Mouse (Mus musculus) cerebellum, adult 11 months (tissue): ENCODE measurements at regions not wholly inside any gene's neighbourhood (a gene's known extent, or its start where the extent isn't known, plus 50 kb on each side); places are given as distances from the start of the nearest gene placed in this dataset.

Experiments used
- DNase-seq: peaks from one replicate; pipeline ENCODE4 v3.0.0; 2022

DNA sequence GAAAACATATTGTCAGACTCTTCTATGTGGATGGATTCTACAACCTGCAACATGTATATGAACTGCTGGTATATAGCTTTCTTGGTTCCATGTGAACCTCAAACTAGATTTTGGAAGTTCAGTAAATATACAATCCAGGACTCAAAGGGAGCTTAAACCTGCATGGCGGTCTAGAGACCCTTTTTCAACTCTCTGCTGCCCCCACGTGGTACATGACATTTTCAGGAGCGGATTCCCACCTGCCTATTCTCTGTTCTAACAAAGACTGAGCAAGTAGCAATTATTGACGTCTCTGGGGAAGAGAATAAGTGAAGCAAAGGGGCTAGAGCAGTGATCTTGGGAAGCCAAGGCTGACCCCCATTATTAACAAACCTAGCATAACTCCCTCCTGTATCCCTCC, 127.1 kb upstream of the Snx19 start:
- peak; percentile 66 for DNase-seq

DNA sequence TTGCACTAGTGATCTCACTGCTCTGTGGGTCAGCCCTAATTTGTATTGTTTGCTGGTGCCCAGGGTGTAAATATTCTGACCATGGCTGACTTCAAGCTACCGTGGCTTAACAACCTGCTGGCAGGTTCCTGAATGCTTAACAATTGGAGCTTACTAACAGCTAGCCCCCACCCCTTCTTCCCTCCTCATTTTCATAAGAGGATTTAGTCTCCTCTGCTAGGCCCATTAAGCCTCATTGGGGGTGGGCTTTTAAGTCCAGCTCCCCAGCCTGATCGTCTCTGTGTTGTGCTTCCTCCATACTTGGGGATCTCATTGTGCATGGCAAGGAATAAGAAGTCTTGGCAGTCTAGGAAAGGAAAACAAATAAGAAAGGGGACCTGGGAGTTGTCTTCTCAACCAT, 118.6 kb upstream of the Snx19 start:
- no peak for DNase-seq

DNA sequence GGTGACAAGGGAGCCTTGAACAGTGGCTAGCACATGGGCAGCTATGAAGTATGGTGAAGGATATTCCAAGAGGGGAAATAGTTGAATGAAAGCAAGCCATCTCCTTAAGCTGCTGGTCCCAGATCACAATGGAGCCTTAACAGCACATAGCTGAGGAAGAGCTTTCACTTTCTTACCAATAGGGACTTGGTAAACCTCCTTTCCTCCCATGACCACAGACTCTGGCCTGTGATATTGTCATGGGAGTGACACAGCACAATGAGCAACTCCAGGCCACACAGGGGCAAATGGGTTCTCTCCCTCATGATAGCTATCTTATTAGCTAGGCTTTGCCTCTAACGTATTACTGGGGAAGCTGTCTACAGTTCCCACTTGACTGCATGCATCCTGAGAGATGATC, 113.5 kb upstream of the Snx19 start:
- no peak for DNase-seq

DNA sequence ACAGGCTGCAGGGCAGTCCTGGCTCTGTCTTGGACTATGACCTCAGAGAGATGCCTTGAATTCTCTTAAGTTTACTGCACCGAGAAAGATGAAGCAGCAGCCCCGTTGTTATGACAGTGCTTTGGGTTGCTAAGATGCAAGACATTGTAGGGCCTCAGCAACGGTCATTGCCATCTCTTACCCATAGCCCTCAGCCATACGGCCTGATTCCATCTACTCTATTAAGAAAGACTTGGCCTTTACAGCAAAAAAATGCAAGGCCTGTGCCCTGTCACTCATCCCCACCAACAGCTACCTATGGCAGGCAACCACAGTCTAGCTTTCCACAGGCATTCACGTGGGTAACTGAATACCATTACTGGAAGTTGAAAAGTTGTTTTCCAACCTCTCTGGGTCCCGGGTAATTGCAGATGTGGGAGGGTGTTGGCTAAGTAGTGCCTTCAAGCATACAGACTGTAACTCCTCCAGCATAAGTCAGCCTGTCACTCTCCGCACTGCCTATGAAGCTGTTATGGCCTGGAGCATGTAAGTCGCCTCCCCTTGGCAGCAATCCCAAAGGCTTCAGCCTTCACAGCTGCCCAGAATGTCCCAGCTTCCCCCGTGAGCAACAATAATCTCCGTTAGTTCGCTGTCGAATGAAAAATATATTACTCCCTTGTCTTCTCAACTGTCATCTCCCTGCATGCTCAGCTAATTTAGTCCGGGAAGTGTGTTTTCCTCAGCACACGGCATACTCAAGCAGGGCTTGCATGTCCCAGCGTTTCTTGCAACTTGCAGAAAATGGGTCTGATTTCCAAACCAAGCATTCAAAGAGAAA, 112.3 kb upstream of the Snx19 start:
- DNase-seq, result no peak

DNA sequence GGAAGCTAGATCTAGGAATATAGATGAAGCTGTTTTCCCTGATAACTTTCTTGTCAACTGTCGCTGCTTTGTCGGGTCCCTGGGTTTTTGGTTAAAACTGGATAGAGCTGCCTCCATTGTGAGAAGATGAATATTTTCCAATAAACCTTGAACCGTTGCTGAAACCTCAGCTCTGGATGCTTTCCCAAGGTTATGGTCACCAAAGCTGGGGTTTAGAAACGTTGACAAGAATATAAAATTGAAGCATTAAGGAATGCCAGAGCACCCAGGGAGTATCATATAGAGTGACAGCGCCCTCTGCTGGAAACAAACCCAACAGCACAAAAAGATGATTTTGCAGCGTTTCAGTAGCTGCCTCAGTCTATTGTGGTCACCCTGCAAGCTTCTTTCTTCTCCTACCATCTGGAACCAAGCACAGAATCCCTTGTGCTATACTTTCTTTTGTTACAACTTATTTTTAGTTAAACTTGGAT, 111.7 kb upstream of the Snx19 start:
- peak; percentile 35 for DNase-seq

DNA sequence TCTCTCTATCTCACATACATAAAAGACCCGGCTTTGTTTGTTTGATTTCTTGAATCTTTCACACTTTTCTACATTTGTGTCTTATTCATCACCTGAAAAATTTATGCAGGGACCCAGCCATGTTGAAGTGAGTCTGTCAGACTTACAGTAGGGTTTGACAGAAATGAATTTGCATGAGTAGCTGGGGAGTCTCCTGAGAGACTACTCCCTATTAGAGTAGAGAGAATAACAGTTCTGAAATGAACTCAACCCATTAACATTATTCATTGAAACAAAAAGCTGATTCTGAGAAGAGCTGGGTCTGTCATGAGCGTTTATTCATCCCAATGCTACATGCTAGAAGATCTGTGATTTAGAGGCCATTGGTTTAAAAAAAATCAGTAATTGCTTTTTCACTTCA, 82.0 kb upstream of the Snx19 start:
- DNase-seq, result no peak

DNA sequence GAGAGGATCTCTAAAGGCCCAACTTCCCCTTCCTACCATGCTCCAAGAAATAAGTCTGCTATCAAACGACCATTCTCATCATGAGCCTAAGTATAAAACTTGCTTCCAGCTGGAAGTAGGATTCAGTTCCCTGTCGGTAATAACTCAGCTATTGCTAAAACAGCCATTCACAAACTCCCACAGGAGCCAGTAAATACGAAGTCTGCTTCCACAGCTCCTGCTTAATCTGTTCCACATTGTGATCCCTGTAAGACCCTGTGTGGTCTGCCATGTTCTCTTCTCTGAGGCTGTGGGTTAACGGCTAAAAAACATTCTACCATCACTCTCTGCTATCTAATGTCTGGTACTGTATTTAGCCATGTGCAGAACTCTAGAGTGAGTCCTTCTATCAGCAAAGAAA, 72.9 kb upstream of the Snx19 start:
- DNase-seq, result no peak

DNA sequence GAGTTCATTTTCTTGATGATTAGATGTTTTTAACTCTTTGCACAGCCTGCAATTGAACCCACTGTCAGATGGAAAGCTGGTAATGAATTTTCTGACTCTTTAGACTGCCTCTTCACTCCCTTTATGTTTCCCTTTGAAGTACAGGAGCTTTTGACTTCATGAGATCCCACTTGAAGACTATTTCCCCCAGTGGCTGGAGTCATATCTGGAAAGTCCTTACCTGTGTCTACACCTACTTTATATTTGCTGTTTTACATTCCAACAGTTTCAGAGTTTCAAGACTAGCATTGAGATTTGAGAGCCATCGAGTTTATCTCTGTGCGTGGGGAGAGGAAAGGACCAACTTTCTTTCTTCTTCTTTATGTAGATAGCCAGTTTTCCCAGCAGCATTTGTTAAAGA, 71.3 kb upstream of the Snx19 start:
- no peak for DNase-seq

DNA sequence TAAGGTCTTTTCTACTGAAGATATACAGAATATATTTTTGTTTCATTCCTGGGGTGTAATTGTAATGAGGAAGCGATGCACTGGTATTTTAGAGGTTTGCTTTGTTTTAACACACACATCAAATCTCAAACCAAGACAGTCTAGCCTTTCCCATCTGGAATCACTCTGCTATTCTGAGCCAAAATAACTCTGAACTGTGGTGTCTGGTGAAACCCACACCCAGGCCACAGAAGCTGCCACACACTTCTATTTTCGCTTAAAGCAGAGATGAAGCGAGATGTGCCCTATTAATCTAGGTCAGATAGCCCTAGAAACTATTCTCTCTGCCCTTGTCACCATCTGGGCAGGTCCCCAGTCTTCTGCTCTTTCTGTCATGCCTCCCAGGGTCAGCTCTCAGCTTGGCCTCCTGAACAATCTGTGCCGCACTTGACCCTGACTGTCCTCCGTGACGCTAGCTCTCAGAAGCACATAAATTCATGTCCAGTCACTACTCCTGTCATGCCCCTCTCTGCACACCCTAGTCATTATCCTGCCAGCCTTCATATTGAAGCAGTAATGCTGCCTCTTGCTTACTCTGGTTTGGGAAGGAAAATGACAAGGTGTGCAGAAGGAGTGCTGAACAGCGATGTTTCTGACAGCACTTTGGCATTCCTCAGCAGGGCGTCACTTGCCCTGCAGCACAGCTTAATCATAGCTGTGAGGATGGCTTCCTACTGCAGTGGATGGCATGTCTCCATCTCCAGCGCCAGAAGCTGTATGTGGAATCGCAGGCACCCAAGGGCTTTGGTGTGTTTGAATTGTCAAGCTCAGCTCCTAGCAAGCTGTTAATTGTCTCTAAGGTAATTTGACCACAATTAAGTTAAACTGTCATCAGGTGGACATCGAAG, 57.1 kb upstream of the Snx19 start:
- peak; percentile 41 for DNase-seq

DNA sequence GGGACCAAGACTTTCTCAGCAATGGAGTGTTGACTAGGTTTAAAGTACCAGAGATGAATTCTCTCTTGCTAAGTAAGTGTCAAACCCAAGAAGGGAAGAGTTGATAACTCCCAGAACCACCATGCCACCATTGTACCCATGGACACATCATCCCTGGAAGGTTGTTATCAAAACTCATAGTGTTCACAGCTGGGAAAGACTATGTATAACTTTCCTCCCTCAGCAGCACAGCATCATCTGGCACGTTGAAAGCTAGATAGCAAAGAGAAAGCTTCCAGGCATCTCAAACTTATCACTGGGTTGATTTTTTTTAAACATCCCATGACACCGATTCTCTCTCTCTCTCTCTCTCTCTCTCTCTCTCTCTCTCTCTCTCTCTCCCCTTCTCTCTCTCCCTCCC, 56.1 kb upstream of the Snx19 start:
- DNase-seq, result no peak

DNA sequence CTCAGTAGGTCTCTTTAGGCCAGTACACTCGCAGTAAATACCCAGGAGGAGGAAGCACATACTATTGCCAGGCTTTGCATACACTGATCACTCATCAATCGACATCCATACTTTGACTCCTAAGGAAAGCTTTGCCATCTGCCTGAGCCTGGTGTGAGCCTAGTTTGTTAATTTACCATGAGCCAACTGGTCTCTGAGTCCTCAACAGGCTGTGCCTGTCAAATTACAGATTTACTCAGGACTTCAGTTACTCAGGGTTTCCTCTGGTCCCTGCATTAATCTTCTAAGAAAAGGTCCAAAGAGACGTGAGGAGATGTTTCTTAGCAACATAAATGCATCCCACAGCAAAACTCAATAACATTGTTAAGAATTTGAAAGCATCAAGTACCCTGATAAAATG, 50.0 kb upstream of the Snx19 start:
- no peak for DNase-seq
